Mouse (Mus musculus) layer of hippocampus, adult 18-20 months (tissue): Measurements from ENCODE around the gene Coch. TPM values are rescaled to one million over a fixed set of nuclear protein-coding genes. Genes with fewer than 3 reads are reported as not detected.
"Not testable (repeated sequence)": the region's sequence is repeated elsewhere in the genome, so short reads cannot be mapped to it uniquely, and the experiment has no call there.

Source experiments
- DNase-seq, 2 experiments: peaks; one replicate each; pipeline ENCODE4 v3.0.0; 2022; ENCODE audit warnings: low spot score in 2 of 2
- total RNA-seq, 2 experiments: library from RNA; stranded (reverse); gene quantifications; 2 replicates each; pipeline ENCODE4 v1.2.3; 2021

The Coch gene
- total RNA-seq, 2 experiments from 2014 or later = 3.2 to 4.0 TPM

DNA sequence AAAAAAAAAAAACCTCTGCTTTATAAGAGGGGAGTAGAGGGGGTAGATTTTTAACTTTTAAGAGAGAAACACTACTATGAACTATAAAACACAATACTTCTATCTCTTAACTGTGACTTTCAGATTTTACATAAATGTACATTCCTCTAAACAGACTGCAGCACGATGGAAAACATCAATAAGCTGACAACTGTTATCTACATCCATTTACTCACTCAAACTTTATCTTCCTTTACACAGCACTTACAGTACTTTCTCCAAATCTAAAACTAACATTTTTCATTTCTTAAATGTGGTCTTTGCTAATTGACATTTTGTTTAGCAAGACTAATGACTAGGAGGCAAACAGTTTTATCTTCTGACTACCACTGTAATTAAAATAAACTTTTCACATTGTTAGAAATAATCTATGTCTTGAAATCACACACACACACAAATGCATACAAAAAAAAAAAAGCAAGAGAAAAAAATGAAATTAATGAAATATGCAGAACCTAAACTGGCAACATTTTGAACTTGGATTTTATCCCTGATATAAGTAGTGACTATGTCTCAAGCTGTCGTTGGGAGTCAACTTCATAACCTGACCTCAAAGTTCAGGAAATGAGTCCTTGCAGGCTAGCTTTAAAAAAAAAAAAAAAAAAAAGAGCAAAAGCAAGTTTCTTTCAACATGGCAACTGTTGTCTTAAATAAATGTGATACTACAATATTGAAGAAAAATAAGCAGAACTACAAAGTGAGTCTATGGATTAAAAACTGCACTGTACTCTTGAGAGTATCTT, 43.7 kb downstream of the Coch start:
- DNase-seq = no peak

DNA sequence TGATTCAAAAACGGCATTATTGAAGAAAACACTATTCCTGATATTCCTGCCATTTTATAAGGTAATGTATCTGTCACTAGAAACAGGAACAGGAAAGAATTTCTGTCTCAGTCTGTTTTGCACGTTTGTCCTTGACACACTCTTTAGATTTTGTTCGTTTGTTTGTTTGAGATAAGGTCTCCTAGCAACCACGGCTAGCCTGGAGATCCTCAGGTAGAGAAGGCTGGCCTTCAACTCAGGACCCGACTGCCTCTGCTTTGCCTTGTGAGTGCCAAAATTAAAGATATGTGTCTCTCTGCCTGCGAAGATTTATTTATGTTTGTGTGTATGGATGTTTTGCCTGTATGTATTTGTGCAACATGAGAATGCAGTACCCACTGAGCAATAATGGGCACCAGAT, 48.7 kb downstream of the Coch start:
- DNase-seq = no peak

DNA sequence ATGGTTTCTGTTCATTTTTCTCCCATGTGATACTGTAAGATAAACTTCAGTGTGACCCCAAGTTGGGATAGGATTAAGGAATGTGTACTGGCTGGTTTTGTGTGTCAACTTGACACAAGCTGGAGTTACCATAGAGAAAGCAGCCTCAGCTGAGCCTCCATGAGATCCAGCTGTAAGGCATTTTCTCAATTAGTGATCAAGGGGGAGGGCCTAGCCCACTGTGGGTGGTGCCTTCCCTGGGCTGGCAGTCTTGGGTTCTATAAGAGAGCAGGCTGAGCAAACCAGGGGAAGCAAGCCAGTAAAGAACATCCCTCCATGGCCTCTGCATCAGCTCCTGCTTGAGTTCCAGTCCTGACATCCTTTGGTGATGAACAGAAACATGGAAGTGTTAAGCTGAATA, 56.3 kb downstream of the Coch start:
- not testable (repeated sequence) for DNase-seq

Other genes with a start within 250 kb of the Coch start
- gene G2e3, start 245.3 kb upstream of the Coch start, total RNA-seq = 1 to 10 TPM; 8.2 to 9.3 TPM
- 10 to 100 TPM; 37.1 to 38.8 TPM for gene Scfd1, start 215.8 kb upstream of the Coch start, total RNA-seq
- 10 to 100 TPM; 49.8 to 50.3 TPM for gene Ap4s1, start 97.7 kb downstream of the Coch start, total RNA-seq
- gene Strn3, start 98.6 kb downstream of the Coch start, total RNA-seq = 10 to 100 TPM; 90.5 to 92.8 TPM
- 10 to 100 TPM; 80.0 to 81.2 TPM for gene Hectd1, start 236.2 kb downstream of the Coch start, total RNA-seq